In genomic region chr7:101761899-101762780, GRCm38 (mm10) we compare ENCODE assay signal across 11 mouse cellular contexts. TPM values are rescaled to one million over a fixed set of nuclear protein-coding genes. Genes with fewer than 3 reads are reported as not detected.
DNase-seq lines count a peak whose midpoint lies in the region; ATAC-seq lines count a peak whose summit lies in the region.
"Had no signal": no experiment of that assay in that cellular context is flagged by ENCODE, and none has a peak within 500 bp of the region (broad histone marks: within the 10 kb centered on the region; RNA-seq: fewer than 3 reads in every experiment).

No protein-coding gene starts in this region.

- 0 out of 2 replicates have a peak, but pooled peaks cover 4% of the 10 kb centered on the region for H3K4me1 ChIP-seq in forebrain, embryonic 14.5 days (ENCODE audit: control insufficient read depth, insufficient read depth, low read length)
- H3K4me1 ChIP-seq in forebrain, embryonic 11.5 days (replicated peaks; ENCODE audit: control insufficient read depth, insufficient read depth, low read length): no peaks in the 10 kb centered on the region
- H3K4me1 ChIP-seq in lung, embryonic 15.5 days: peaks cover 5% of the 10 kb centered on the region; the same call in 1 of the 2 replicates
- H3K4me1 ChIP-seq in liver, embryonic 12.5 days: no peaks in the 10 kb centered on the region

- H3K4me2 ChIP-seq in forebrain, embryonic 14.5 days (ENCODE audit: low read length): no peak overlapping the region
- no peak overlapping the region for H3K4me2 ChIP-seq in forebrain, embryonic 11.5 days (ENCODE audit: low read depth, low read length, severe bottlenecking)
- H3K4me2 ChIP-seq in lung, embryonic 15.5 days: no peak overlapping the region
- no peak overlapping the region for H3K4me2 ChIP-seq in liver, embryonic 12.5 days

- no peak for ATAC-seq in forebrain, embryonic 14.5 days
- no peak for ATAC-seq in forebrain, embryonic 11.5 days (replicated peaks; ENCODE audit: low FRiP score)
- ATAC-seq in lung, embryonic 15.5 days (ENCODE audit: borderline replicate concordance, extremely low read depth, low FRiP score, low TSS enrichment): 0 out of 2 replicates have a peak, but pooled peaks have one; percentile 42
- ATAC-seq in liver, embryonic 12.5 days: no peak
- ATAC-seq: intestine, embryonic 16.5 days had no signal

- no peak overlapping the region for H3K4me3 ChIP-seq in forebrain, embryonic 14.5 days (ENCODE audit: low read depth, low read length)
- H3K4me3 ChIP-seq in forebrain, embryonic 11.5 days (ENCODE audit: low read depth, low read length): no peak overlapping the region
- no peak overlapping the region for H3K4me3 ChIP-seq in lung, embryonic 15.5 days
- no peak overlapping the region for H3K4me3 ChIP-seq in liver, embryonic 12.5 days

- H3K9ac ChIP-seq in forebrain, embryonic 14.5 days (ENCODE audit: low read length): no peak overlapping the region
- H3K9ac ChIP-seq in forebrain, embryonic 11.5 days (ENCODE audit: low read length): no peak overlapping the region
- H3K9ac ChIP-seq in lung, embryonic 15.5 days: no peak overlapping the region
- H3K9ac ChIP-seq in liver, embryonic 12.5 days: no peak overlapping the region

- H3K27me3 ChIP-seq in forebrain, embryonic 14.5 days (replicated peaks; ENCODE audit: control insufficient read depth, insufficient read depth, low read length): no peaks in the 10 kb centered on the region
- H3K27me3 ChIP-seq in forebrain, embryonic 11.5 days (ENCODE audit: control insufficient read depth, insufficient read depth, low read length): no peaks in the 10 kb centered on the region
- H3K27me3 ChIP-seq in lung, embryonic 15.5 days: no peaks in the 10 kb centered on the region
- H3K27me3 ChIP-seq in liver, embryonic 12.5 days (replicated peaks): no peaks in the 10 kb centered on the region

- peak; percentile 66 for DNase-seq in forebrain, embryonic 14.5 days (ENCODE audit: low spot score)
- DNase-seq in forebrain, embryonic 11.5 days (ENCODE audit: low spot score): no peak
- DNase-seq in layer of hippocampus, adult 9-11 months: peak; percentile 32
- DNase-seq in layer of hippocampus, postnatal 25 days (ENCODE audit: extremely low spot score in 1 of 2, low spot score in 1 of 2): no peak
- DNase-seq in NIH3T3 (ENCODE audit: low read depth): peak; percentile 48
- no peak for DNase-seq in layer of hippocampus, adult 18-20 months (ENCODE audit: low spot score in 2 of 2)
- DNase-seq: liver; thymus, postnatal 25 days had no signal

- 84% methylated on average over 11 of the region's 11 CpGs for WGBS in forebrain, embryonic 14.5 days
- WGBS in forebrain, embryonic 11.5 days: 92% methylated on average over 11 of the region's 11 CpGs
- 70% methylated on average over 11 of the region's 11 CpGs for WGBS in lung, embryonic 15.5 days
- WGBS in liver, embryonic 12.5 days (ENCODE audit: insufficient replicate concordance): 80% methylated on average over 11 of the region's 11 CpGs

- 0 out of 2 replicates have a peak, but pooled peaks cover 7% of the 10 kb centered on the region for H3K36me3 ChIP-seq in forebrain, embryonic 14.5 days (ENCODE audit: control insufficient read depth, insufficient read depth, low read length)
- H3K36me3 ChIP-seq in forebrain, embryonic 11.5 days (ENCODE audit: control insufficient read depth, insufficient read depth, low read length): no peaks in the 10 kb centered on the region
- H3K36me3 ChIP-seq in lung, embryonic 15.5 days: no peaks in the 10 kb centered on the region
- 0 out of 2 replicates have a peak, but pooled peaks cover 4% of the 10 kb centered on the region for H3K36me3 ChIP-seq in liver, embryonic 12.5 days

- no peaks in the 10 kb centered on the region for H3K9me3 ChIP-seq in forebrain, embryonic 14.5 days (replicated peaks; ENCODE audit: control insufficient read depth, low read length)
- no peaks in the 10 kb centered on the region for H3K9me3 ChIP-seq in forebrain, embryonic 11.5 days (ENCODE audit: control insufficient read depth, low read length)
- no peaks in the 10 kb centered on the region for H3K9me3 ChIP-seq in lung, embryonic 15.5 days
- H3K9me3 ChIP-seq in liver, embryonic 12.5 days (replicated peaks): no peaks in the 10 kb centered on the region

- H3K27ac ChIP-seq in forebrain, embryonic 14.5 days (ENCODE audit: low read depth, low read length): no peak overlapping the region
- H3K27ac ChIP-seq in forebrain, embryonic 11.5 days (ENCODE audit: low read depth, low read length): no peak overlapping the region
- H3K27ac ChIP-seq in lung, embryonic 15.5 days: 0 out of 2 replicates have a peak overlapping the region, but pooled peaks have one; percentile 9
- no peak overlapping the region for H3K27ac ChIP-seq in liver, embryonic 12.5 days

RNA-seq across cellular contexts. Expression of gene Phox2a, which starts 56.0 kb away (rescaled TPM):
- not detected in 2 replicates for polyA plus RNA-seq in forebrain, embryonic 14.5 days (2014; fragmentation: Nextera tagmentation; extraction: Ambion mirVana)
- 0.12 and 0.44 TPM in 2 replicates for polyA plus RNA-seq in forebrain, embryonic 11.5 days (2014; fragmentation: Nextera tagmentation; extraction: Ambion mirVana)
- not detected for total RNA-seq in layer of hippocampus, postnatal 25 days (2021)
- 0.29 and 0.77 TPM in 2 replicates for polyA plus RNA-seq in lung, embryonic 15.5 days (2015; fragmentation: Nextera tagmentation; extraction: Ambion mirVana)
- 0.07 and 0.08 TPM in 2 replicates for polyA plus RNA-seq in liver, embryonic 12.5 days (2016; fragmentation: Nextera tagmentation; extraction: Ambion mirVana)
- not detected for total RNA-seq in layer of hippocampus, adult 18-20 months (2021)

Comparison
In these comparisons a context has a peak if more than half of its experiments do, and no peak if none do; other contexts are left out.
1. DNase-seq: peak in forebrain, embryonic 14.5 days (single experiment), layer of hippocampus, adult 9-11 months (single experiment) and NIH3T3 (single experiment); none in forebrain, embryonic 11.5 days (single experiment), layer of hippocampus, postnatal 25 days (0 of 2) and layer of hippocampus, adult 18-20 months (0 of 2).